Mouse (Mus musculus): ENCODE results near the gene Pcif1. TPM values are rescaled to one million over a fixed set of nuclear protein-coding genes. Genes with fewer than 3 reads are reported as not detected.
"Not testable (repeated sequence)": the region's sequence is repeated elsewhere in the genome, so short reads cannot be mapped to it uniquely, and the experiment has no call there.

The Pcif1 gene
- polyA plus RNA-seq, 1 experiment from 2014 or later: 93.7 TPM

- WGBS: 82% methylated on average over 5 of the region's 5 CpGs
- H3K4me2 ChIP-seq (ENCODE audit: low read length): not testable (repeated sequence)
- peaks cover 24% of the 10 kb centered on the region for H3K27me3 ChIP-seq (replicated peaks; ENCODE audit: control insufficient read depth, insufficient read depth, low read length)
These were observed 23.5 kb upstream of the Pcif1 start for GRCm38 (mm10) chr2:164855572-164855971.

GRCm38 (mm10) chr2:164856309-164857100 is 22.6 kb upstream of the Pcif1 start:
- Histone ChIP-seq H3K4me1 (replicated peaks; ENCODE audit: control insufficient read depth, insufficient read depth, low read length) (peaks cover 14% of the 10 kb centered on the region), H3K36me3 (ENCODE audit: control insufficient read depth, insufficient read depth) (no peaks in the 10 kb centered on the region), H3K4me2 (ENCODE audit: low read length) (peak overlapping the region; percentile 67), H3K27me3 (replicated peaks; ENCODE audit: control insufficient read depth, insufficient read depth, low read length) (peaks cover 24% of the 10 kb centered on the region), H3K9ac (replicated peaks; ENCODE audit: low read depth, low read length) (peak overlapping the region; percentile 44), H3K27ac (ENCODE audit: low read length) (no peak overlapping the region), H3K4me3 (replicated peaks; ENCODE audit: low read length) (peak overlapping the region; percentile 45), H3K9me3 (ENCODE audit: control insufficient read depth, low read length) (no peaks in the 10 kb centered on the region)
- under 1% methylated on average over 42 of the region's 42 CpGs for WGBS
- peak; percentile 30; the same call in 1 of the 2 replicates for ATAC-seq

More at GRCm38 (mm10) chr2:164855572-164855971, 23.5 kb upstream of the Pcif1 start:
- H3K36me3 ChIP-seq (ENCODE audit: control insufficient read depth, insufficient read depth); H3K9ac ChIP-seq (replicated peaks; ENCODE audit: low read depth, low read length); H3K9me3 ChIP-seq (ENCODE audit: control insufficient read depth, low read length); H3K4me3 ChIP-seq (replicated peaks; ENCODE audit: low read length); H3K27ac ChIP-seq (ENCODE audit: low read length); ATAC-seq: not testable (repeated sequence)
- peaks cover 14% of the 10 kb centered on the region for H3K4me1 ChIP-seq (replicated peaks; ENCODE audit: control insufficient read depth, insufficient read depth, low read length)

- Histone ChIP-seq H3K4me3 (replicated peaks; ENCODE audit: low read length) (peak within 1 kb of the TSS; percentile 45), H3K27ac (ENCODE audit: low read length) (no peak within 1 kb of the TSS), H3K9me3 (ENCODE audit: control insufficient read depth, low read length) (no peaks in the 10 kb centered on the region), H3K27me3 (replicated peaks; ENCODE audit: control insufficient read depth, insufficient read depth, low read length) (peaks cover 24% of the 10 kb centered on the region), H3K9ac (replicated peaks; ENCODE audit: low read depth, low read length) (peak within 1 kb of the TSS; percentile 44), H3K4me2 (ENCODE audit: low read length) (peak within 1 kb of the TSS; percentile 67), H3K36me3 (ENCODE audit: control insufficient read depth, insufficient read depth) (no peaks in the 10 kb centered on the region), H3K4me1 (replicated peaks; ENCODE audit: control insufficient read depth, insufficient read depth, low read length) (peaks cover 19% of the 10 kb centered on the region)
- under 1% methylated on average over 44 of the region's 47 CpGs for WGBS
- peak; percentile 62 for ATAC-seq
These were observed 21.8 kb upstream of the Pcif1 start, which contains the start of gene Pltp for GRCm38 (mm10) chr2:164857101-164857821. Gene Pltp (minus strand): TSS chr2:164857711.

- WGBS: 3% methylated on average over 19 of the region's 19 CpGs
These were observed 21.1 kb upstream of the Pcif1 start for GRCm38 (mm10) chr2:164857842-164858553.

GRCm38 (mm10) chr2:164859155-164859554 is 19.9 kb upstream of the Pcif1 start:
- Histone ChIP-seq H3K4me2 (ENCODE audit: low read length) (no peak overlapping the region), H3K27me3 (replicated peaks; ENCODE audit: control insufficient read depth, insufficient read depth, low read length) (peaks cover 22% of the 10 kb centered on the region), H3K36me3 (ENCODE audit: control insufficient read depth, insufficient read depth) (no peaks in the 10 kb centered on the region), H3K9me3 (ENCODE audit: control insufficient read depth, low read length) (no peaks in the 10 kb centered on the region), H3K4me1 (replicated peaks; ENCODE audit: control insufficient read depth, insufficient read depth, low read length) (peaks cover 21% of the 10 kb centered on the region), H3K27ac (ENCODE audit: low read length) (no peak overlapping the region), H3K9ac (replicated peaks; ENCODE audit: low read depth, low read length) (no peak overlapping the region), H3K4me3 (replicated peaks; ENCODE audit: low read length) (no peak overlapping the region)
- no peak for ATAC-seq
- 52% methylated on average over 2 of the region's 2 CpGs for WGBS

More at GRCm38 (mm10) chr2:164857842-164858553, 21.1 kb upstream of the Pcif1 start:
- H3K27me3 ChIP-seq (replicated peaks; ENCODE audit: control insufficient read depth, insufficient read depth, low read length): peaks cover 24% of the 10 kb centered on the region
- no peak for ATAC-seq
- no peaks in the 10 kb centered on the region for H3K9me3 ChIP-seq (ENCODE audit: control insufficient read depth, low read length)
- H3K9ac ChIP-seq (replicated peaks; ENCODE audit: low read depth, low read length): no peak overlapping the region
- peak overlapping the region; percentile 67 for H3K4me2 ChIP-seq (ENCODE audit: low read length)
- peak overlapping the region; percentile 45 for H3K4me3 ChIP-seq (replicated peaks; ENCODE audit: low read length)
- H3K27ac ChIP-seq (ENCODE audit: low read length): no peak overlapping the region
- no peaks in the 10 kb centered on the region for H3K36me3 ChIP-seq (ENCODE audit: control insufficient read depth, insufficient read depth)
- peaks cover 21% of the 10 kb centered on the region for H3K4me1 ChIP-seq (replicated peaks; ENCODE audit: control insufficient read depth, insufficient read depth, low read length)

- ATAC-seq: no peak
- Histone ChIP-seq H3K4me2 (ENCODE audit: low read length) (no peak overlapping the region), H3K27me3 (replicated peaks; ENCODE audit: control insufficient read depth, insufficient read depth, low read length) (peaks cover 18% of the 10 kb centered on the region), H3K4me1 (replicated peaks; ENCODE audit: control insufficient read depth, insufficient read depth, low read length) (peaks cover 21% of the 10 kb centered on the region), H3K4me3 (replicated peaks; ENCODE audit: low read length) (no peak overlapping the region), H3K9ac (replicated peaks; ENCODE audit: low read depth, low read length) (no peak overlapping the region), H3K36me3 (ENCODE audit: control insufficient read depth, insufficient read depth) (no peaks in the 10 kb centered on the region), H3K27ac (ENCODE audit: low read length) (no peak overlapping the region), H3K9me3 (ENCODE audit: control insufficient read depth, low read length) (no peaks in the 10 kb centered on the region)
- 64% methylated on average over 9 of the region's 9 CpGs for WGBS
These were observed 19.3 kb upstream of the Pcif1 start for GRCm38 (mm10) chr2:164859640-164860432.

GRCm38 (mm10) chr2:164861094-164861493 is 18.0 kb upstream of the Pcif1 start:
- ATAC-seq: no peak
- H3K9ac ChIP-seq (replicated peaks; ENCODE audit: low read depth, low read length): no peak overlapping the region
- H3K4me2 ChIP-seq (ENCODE audit: low read length): no peak overlapping the region
- H3K4me1 ChIP-seq (replicated peaks; ENCODE audit: control insufficient read depth, insufficient read depth, low read length): peaks cover 21% of the 10 kb centered on the region
- H3K36me3 ChIP-seq (ENCODE audit: control insufficient read depth, insufficient read depth): no peaks in the 10 kb centered on the region
- no peak overlapping the region for H3K27ac ChIP-seq (ENCODE audit: low read length)
- WGBS: 66% methylated on average over 4 of the region's 4 CpGs
- H3K4me3 ChIP-seq (replicated peaks; ENCODE audit: low read length): no peak overlapping the region
- H3K27me3 ChIP-seq (replicated peaks; ENCODE audit: control insufficient read depth, insufficient read depth, low read length): peaks cover 16% of the 10 kb centered on the region
- no peaks in the 10 kb centered on the region for H3K9me3 ChIP-seq (ENCODE audit: control insufficient read depth, low read length)

GRCm38 (mm10) chr2:164862179-164862861 is 16.8 kb upstream of the Pcif1 start:
- peak; percentile 48; the same call in 1 of the 2 replicates for ATAC-seq

More at GRCm38 (mm10) chr2:164862179-164862861, 16.8 kb upstream of the Pcif1 start:
- peak overlapping the region; percentile 23; the same call in 1 of the 2 replicates for H3K27ac ChIP-seq (ENCODE audit: low read length)
- H3K9me3 ChIP-seq (ENCODE audit: control insufficient read depth, low read length): peaks cover under 1% of the 10 kb centered on the region; the same call in 1 of the 2 replicates
- 30% methylated on average over 9 of the region's 9 CpGs for WGBS
- H3K4me3 ChIP-seq (replicated peaks; ENCODE audit: low read length): no peak overlapping the region
- H3K9ac ChIP-seq (replicated peaks; ENCODE audit: low read depth, low read length): no peak overlapping the region
- peaks cover 4% of the 10 kb centered on the region for H3K27me3 ChIP-seq (replicated peaks; ENCODE audit: control insufficient read depth, insufficient read depth, low read length)
- H3K4me1 ChIP-seq (replicated peaks; ENCODE audit: control insufficient read depth, insufficient read depth, low read length): peaks cover 12% of the 10 kb centered on the region
- no peaks in the 10 kb centered on the region for H3K36me3 ChIP-seq (ENCODE audit: control insufficient read depth, insufficient read depth)
- no peak overlapping the region for H3K4me2 ChIP-seq (ENCODE audit: low read length)

All from forebrain, embryonic 16.5 days (tissue).